Mouse (Mus musculus): ENCODE measurements at regions not wholly inside any gene's neighbourhood (a gene's known extent, or its start where the extent isn't known, plus 50 kb on each side); places are given as distances from the start of the nearest gene placed in this dataset.

DNA sequence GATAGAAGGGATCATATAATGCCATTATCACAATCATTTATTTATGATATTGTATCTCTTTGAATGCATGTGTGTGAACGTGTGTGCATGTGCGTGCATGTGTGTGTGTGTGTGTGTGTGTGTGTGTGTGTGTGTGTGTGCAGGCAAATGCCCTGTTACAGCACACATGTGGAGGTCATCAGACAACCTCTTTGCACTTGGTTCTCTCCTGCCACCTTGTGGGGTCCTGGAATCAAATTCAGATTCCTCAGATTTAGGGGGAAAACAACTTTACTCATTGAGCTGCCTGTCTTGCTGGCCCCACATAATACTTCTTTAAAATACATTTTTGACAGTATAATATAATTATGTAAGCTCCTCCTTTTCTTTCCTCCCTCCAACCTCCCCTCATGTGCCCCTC, 195.7 kb upstream of the Zic1 start:
- DNase-seq (ENCODE audit: low read depth), result no peak

GRCm38 (mm10) chr9:91559794-91560193, 194.2 kb upstream of the Zic1 start:
- no peak for DNase-seq (ENCODE audit: low read depth)

DNA sequence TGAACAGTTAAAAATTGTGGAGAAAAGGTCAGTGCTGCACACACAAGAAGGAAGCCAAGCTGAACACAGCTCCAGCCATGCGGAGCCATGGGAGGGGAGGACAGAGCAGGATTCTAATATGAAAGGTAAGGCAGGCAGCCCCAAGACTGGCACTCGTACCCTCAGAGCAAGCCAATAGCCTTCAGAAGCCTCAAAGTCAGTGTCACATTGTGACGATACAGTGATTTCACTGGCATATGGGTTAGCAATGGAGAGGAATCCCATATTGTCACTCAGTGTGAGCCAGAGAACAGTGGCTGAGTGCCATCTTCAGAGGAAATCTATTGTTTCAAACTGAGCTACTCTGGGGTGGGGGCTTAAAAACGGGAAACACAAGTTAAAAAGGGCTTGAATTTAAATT, 181.4 kb upstream of the Zic1 start:
- no peak for DNase-seq (ENCODE audit: low read depth)

GRCm38 (mm10) chr9:91545402-91545801, 179.8 kb upstream of the Zic1 start:
- no peak for DNase-seq (ENCODE audit: low read depth)

DNA sequence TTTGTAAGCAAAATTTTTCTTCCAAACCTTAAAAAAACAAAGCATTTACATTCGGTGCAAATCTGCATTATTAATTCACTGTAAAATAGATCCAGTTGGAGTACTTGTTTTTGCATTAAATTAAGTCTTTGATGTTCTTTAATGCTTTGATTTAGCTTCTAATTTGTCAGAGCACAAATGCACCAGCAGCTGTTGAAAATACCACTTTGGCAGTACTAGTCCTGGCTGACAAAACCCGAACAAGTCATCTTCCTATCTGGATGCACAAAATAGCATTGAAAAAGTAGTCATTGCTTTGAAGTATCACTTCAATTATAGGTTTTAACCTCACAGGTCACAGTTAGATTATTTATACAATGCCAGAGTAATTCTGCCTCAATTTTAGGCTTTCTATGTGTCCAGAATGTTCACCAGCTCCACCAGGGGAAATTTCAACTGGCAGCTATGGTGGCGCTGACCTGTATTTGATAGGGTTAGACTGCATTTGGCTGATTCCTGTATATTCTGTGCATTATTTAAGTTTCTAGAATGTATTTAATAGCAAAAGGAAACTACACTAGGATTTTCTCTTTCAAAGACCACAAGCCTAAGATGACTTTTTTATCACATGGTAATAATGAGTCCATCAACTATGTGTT, 163.3 kb upstream of the Zic1 start:
- DNase-seq (ENCODE audit: low read depth), result no peak

DNA sequence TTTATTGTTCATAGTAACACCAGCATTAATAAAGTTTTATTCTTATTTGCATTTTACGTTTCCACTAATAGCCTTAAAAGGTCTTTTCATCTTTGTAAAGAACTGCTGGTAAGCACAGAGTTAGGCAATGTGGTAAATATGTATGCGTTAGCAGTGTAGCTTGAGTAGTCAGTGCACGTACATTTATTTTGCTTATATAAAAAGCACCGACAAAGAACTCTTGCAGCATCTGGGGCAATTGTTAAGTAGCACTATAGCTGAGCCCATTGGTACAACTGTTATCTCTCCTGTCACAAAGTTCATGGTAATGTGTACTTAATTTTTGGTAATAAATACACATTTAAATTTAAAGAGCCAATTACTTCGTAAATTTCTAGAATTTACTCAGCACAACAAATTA, 162.8 kb upstream of the Zic1 start:
- no peak for DNase-seq (ENCODE audit: low read depth)

DNA sequence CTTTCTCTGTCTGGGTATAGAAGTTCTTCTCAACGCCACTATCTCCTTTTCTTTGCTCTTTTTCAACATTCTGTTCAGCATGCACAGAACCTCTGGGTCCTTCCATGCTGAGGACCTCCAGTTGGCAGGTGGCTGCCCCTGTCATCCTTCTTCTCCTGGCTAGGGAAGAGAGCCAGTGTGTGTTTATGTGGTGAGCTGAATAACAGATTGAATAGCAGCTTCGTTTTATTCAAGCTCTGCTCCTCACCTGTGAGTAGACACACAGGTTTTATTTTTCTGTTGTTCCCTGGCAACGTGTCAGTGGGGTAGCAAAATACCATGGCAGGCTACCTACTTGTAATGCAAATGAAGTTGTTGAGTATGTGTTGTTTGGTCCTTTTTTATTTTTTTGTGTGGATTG, 154.9 kb upstream of the Zic1 start:
- no peak for DNase-seq (ENCODE audit: low read depth)

DNA sequence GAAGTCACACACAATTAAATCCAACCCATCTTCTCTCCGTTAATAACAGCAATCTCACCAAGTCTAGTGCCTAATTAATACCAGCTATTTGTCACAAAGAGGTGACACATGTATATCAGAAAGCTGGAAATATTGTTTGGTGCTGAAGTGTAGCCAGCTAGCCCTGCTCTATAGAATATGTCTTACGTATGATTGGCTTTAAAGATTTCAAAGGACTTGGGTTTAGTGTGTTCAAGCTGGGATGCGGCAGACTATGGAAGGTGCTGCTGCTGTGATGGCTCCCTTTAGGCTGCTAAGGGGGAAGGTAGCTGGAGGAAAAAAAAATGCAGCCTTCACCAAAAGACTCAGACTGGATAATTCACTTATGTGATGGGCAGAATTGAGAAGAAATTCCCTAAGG, 144.1 kb upstream of the Zic1 start:
- DNase-seq (ENCODE audit: low read depth), result no peak

GRCm38 (mm10) chr9:91503657-91504329, 138.2 kb upstream of the Zic1 start:
- no peak for DNase-seq (ENCODE audit: low read depth)

- no peak for DNase-seq (ENCODE audit: low read depth)
Measured at GRCm38 (mm10) chr9:91476596-91476995, 111.0 kb upstream of the Zic1 start.

- no peak for DNase-seq (ENCODE audit: low read depth)
Measured at GRCm38 (mm10) chr9:91462713-91463425, 97.3 kb upstream of the Zic1 start.

- DNase-seq (ENCODE audit: low read depth), result no peak
Measured at GRCm38 (mm10) chr9:91459921-91460320, 94.3 kb upstream of the Zic1 start.

DNA sequence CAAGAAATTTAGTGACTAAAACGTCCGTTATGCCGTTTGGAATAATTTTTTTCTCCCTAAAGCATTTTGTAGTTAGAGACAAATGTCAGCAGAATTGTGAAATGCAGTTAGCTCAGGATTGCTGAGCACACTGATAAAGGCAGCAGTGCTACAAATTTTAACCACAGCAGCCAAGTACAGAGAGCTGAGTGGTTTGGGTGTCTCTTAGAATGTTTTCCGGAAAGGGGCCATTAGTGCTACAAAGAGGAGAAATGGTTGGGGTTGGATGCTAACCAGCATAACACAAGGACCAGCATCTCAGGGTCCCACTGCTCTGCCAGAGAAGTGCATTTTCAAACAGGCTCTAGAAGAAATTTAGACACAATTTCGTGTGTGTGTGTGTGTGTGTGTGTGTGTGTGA, 91.2 kb upstream of the Zic1 start:
- DNase-seq (ENCODE audit: low read depth), result no peak

DNA sequence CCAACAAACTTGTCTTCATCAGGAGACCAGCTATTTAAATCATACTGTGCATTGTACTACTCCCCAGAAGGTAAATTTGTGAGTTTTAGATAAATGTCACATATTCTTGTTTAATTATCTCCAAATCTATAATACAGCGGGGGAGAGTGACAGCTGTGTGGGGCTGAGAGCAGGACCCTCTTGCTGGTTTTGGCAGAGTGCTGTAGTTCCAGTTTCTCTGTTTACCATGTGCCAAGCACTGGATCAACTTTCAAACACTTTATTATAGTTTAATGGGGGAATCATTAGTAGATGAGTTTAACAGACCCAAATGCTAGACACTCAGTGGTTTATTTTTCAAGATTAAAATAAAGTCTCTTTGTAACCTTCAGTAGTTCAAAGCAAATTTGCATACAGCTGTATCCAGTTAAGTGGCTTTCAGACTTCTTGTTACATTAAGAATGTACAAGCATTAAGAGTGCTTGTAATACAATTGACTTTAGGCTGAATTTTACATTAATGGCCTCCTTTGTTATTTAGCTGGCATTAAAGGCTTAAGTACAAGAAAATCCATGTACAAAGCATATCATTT, 90.7 kb upstream of the Zic1 start:
- DNase-seq (ENCODE audit: low read depth), result no peak

DNA sequence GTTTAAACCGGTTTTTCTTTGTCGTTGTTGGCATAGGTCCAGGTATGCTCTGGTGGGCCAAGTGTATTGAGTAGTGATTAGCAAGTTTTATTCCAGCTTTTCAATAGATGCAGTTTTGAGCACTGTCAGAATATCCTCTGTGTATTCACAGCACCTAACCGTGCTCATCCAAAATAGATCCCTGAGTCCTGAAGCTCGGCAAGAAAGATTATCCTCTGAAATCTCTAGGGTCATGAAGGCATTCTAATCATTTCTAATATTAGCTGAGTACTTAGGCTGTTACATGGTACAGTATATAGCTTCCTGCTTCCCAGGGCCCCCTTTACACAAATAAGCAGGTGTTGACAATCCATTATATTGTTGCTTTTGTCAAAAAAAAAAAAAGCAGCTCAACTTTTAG, 73.5 kb upstream of the Zic1 start:
- no peak for DNase-seq (ENCODE audit: low read depth)

All from fibroblast of lung, adult 2 months (primary cell).